Mouse (Mus musculus) heart, postnatal 0 days (tissue): Measurements from ENCODE around the gene Gm20489.

Experiments
- CTCF ChIP-seq: IDR thresholded peaks from 2 replicates; pipeline ENCODE4 v1.5.1; 2016; ENCODE audit warnings: antibody characterized with exemption, control low read depth, low read depth
- EP300 ChIP-seq: IDR thresholded peaks from 2 replicates; pipeline ENCODE4 v1.6.1; 2016; ENCODE audit warnings: antibody characterized with exemption, low read depth

GRCm38 (mm10) chrX:101290111-101290510 is 21.3 kb upstream of the Gm20489 start:
- no peak for TF ChIP-seq CTCF
- TF ChIP-seq EP300 = no peak
